Mouse (Mus musculus) layer of hippocampus, adult 11-12 months (tissue): ENCODE measurements around the gene B3gnt3.
"Not testable (repeated sequence)": the region's sequence is repeated elsewhere in the genome, so short reads cannot be mapped to it uniquely, and the experiment has no call there.

Source experiments
- DNase-seq: peaks from one replicate; pipeline ENCODE4 v3.0.0; 2022; ENCODE audit warnings: low spot score

B3gnt3 gene

DNA sequence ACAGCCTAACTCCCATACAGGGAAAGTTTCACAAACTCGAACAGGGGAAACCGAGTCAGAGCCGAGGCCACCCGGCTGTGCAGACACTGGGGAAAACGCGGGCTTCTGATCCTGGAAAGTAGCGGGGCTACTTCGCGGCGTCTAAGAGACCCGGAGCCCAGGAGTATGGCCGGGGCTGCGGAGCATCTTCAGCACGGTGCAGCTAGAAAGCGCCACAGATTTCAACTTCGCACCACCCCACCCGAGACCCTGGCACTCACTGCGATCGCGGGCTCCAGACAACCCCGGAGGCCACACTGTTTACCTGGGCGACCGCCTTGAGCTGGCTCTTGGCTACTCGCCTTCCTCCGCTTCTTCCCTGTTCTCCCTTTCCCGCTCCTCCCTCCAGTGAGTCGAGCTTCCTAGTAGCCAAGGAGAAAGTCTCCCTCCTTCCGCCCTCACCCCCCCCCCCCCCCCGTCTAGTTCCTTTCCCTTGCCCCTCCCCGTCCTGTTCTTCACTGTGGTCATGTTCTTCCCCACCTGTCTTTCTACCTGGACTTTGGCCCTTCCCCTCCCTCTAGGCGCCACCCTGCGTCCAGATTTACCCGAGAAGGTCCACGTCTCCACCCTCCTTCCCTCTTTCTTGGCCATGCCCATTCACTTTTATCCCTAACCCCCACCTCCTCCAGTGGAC, at the start of gene B3gnt3:
Gene B3gnt3, minus strand, starts transcription at position 376 of the 673 bp plus-strand sequence.
- no peak for DNase-seq

DNA sequence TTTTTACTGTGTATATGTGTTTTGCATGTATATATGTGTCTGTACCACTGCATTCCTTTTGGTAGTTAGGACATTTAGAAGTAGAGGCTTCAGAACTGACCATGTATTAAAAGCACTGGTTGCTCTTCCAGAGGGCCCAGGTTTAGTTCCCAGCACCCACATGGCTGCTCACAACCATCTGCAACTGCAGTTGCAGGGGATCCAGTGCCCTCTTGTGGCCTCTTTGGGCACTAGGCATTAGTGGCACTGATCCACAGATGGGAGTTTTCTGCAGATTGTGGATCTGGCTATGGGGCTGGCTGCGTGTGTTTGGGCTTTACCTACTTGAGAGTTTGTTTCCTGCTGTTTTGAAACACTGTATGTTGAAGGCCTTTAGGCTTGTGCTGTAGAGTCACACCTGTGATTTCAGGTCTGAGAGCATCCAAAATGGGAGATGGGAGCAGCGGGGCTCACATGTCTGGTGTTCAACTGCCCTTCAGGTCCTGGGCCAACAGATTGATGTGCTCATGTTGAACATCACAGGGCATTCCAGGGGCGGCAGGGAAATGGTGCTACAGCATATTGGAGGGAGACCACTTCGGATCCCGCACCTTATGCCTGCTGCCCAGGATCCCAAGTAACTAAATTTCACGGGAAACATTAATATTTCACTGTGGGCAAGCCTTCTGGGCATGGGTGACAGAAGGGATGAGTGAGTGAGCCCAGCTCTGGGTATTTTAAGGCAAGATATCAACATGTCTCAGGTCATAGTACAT, 47.9 kb upstream of the B3gnt3 start:
- DNase-seq: not testable (repeated sequence)

DNA sequence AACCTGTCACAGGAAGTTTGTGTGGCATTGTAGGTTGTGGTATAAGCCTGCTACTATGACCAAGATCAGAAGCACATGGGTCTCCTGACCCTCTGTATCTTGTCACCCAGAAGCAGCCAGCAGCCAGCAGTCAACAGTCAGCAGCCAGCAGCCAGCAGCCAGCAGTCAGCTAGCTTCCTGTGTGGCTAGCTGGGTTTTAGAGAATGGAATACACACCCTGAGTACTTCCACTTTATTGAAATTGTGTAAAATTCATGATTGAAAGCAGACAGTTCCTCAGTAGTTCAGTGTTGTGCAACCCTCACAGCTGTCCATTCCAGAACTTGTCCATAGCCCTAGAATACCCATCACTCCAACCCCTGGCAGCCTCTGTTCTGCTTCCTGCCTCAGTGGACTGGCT, 45.5 kb upstream of the B3gnt3 start:
- not testable (repeated sequence) for DNase-seq

DNA sequence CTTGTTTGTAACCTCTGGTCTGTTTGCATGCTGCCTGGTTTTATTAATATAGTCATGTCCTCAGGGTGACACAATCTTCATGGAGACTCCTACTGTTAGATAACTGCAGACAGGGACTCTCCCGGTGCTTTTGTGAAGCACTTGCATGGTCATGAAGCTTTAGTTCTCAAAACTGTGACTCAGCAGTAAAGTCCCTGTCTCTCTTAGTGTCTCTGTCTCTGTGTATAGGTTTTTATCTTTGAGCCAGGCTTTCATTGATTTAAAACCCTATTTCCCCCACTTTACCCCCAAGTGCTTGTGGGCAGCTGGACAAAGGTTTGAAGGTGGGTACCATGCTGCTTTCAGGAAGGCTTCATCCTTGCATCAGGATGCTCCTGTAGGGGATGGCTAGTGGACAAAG, 43.7 kb upstream of the B3gnt3 start:
- no peak for DNase-seq

DNA sequence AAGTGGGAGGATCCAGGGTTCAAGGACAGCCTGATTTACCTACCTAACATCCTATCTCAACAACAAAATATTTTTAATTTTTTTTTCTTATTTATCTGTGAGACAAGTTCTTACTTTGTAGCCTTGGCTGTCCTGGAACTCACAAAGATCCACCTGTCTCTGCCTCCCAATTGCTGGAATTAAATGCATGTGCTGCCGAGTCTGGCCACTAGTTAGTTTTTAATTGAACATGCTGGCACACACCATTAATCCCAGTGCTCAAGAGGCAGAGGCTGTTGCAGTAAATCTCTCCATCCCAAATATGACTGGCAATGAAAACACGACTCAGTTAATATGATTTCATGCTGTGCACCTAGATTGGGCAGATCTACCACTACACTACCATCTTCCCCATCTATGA, 41.2 kb upstream of the B3gnt3 start:
- no peak for DNase-seq

DNA sequence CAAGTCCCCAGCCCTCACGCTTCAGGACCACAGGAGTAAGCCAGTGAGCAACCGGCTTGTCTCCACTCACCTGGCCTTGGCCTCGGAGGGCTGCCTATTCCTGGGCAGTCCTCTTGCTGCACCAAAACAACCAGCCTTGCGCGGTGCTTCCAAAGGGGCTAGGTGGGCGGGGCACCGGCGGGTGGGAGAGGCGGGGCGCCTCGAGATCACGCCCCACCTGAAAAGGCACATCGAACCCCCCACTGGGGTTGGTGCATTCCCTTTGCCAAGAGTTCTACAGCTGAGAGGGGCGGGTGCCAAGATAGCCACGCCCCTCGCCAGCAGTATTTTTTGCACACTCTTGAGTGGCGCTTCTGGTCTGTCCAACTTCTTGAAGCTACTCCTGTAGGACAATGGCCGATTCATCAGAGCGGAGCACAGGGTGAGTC, 40.1 kb upstream of the B3gnt3 start:
- no peak for DNase-seq

DNA sequence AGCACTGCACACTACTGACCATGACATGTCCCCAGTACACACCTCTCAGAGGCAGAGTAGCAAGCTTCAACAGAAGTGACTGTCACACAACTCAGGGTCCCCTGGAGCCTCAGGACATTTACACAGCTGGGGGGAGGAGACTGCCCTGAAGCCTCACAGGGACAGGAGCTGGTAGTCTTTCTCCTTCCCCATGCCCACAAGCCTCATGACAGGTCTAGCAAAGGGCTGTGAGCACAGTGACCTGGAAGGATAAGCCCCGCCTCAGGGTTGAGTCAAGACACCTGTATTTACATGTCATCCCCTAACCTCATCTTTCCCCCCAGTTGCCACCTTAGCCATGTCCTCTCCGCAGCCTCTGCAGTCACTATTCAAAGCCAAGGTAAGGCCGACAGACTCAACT, 39.6 kb upstream of the B3gnt3 start:
- no peak for DNase-seq

DNA sequence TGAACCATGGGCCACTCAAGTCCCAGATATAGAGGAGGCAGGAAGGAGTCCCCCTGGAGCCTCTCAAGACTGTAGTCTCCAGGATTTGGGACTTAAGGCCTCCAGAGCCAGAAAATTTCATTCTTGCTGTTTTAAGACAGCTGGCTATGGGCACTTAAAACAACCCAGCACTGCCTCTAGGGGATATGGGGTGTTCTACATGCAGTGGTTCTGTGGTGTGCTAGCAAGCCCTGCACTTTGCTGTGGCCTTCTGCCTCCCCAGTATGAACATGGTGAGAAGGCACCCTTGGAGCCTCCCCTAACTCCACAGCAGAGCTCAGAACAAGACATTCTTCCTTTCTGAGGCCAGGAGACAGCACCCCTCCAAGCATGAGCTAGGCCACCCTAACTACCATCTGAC, 36.7 kb upstream of the B3gnt3 start:
- not testable (repeated sequence) for DNase-seq

DNA sequence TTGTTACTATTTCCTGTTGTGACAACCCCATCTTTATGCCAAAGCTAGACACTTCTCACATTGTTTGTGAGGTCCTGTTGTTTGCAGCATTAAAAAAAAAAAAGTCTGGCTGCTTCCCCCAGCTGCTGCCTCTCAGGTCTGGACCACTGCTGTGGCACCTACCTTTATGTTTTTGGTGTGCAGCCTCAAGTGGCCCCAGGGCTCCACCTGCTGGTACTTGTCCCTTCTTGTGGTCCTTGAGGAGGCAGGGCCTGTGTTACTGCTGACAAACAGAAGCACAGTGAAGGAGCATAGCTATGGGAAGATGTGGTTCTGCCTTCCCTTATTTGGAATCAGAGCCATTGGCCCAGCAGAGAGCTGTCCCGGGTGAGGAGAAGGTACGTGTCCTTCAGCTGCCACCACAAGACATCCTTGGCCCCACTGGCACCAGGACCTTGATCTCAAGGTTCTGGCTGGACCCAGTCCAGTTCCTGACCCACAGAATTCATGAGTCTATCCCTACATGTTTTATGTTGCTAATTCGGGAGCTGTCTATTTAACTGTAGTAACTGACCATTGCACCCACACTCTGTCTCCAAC, 30.2 kb upstream of the B3gnt3 start:
- DNase-seq: peak; percentile 77

DNA sequence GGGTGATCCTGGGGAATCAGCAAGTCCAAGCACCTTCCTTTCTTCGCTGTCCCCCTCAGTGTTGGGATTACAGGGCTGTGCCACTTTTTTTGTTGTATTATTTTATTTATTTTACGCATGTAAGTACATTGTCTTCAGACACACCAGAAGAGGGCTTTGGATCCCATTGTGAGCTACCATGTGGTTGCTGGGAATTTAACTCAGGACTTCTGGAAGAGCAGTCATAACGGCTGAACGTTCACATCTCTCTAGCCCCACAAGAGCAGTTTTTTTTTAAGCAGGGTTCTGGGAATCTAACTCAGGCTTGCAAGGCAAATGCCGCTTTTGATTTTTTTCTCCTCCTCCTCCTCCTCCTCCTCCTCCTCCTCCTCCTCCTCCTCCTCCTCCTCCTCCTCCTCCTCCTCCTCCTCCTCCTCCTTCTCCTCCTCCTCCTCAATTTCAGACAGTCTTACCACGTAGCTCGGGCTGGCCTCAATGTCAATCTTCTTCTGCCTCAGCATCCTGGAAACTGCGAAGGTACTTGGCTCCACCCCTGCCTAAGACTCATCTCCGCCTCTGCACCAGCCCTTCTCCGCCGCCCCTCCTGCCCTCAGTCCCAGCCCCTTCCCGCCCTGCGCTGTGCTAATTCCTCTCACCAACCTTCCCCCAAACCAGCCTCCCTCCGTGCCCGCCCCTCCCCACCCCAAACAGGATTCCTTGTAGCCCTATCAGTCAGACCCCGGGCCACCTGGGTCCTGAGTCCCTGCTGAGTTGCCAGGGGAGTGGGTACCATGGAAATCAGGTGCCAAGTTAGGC, 27.4 kb upstream of the B3gnt3 start:
- peak; percentile 9 for DNase-seq

DNA sequence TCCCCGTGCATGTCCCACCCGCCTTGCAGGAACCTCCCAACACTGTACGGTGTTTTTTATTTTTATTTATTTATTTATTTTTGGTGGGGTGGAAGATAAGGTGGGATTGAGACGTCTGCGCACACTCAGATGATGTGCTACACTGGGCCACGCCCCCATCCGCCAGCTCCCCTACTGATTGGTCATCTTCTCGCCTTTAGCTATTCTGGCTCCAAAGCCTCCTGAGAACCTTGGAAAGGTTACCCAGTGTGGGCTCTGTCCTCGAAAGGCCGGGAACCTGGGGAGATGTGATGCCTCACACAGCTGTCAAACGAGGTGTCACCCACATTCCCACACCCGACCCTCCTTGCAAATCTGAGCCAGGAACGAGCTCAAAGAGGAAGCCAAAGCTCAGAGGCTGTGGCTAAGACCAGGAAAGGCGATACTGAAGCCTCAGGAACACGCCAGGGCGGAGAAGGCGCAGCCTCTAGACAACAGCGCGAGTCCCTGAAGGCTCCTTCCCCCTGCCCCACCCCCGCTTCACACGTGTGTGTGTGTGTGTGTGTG, 26.7 kb upstream of the B3gnt3 start:
- no peak for DNase-seq

DNA sequence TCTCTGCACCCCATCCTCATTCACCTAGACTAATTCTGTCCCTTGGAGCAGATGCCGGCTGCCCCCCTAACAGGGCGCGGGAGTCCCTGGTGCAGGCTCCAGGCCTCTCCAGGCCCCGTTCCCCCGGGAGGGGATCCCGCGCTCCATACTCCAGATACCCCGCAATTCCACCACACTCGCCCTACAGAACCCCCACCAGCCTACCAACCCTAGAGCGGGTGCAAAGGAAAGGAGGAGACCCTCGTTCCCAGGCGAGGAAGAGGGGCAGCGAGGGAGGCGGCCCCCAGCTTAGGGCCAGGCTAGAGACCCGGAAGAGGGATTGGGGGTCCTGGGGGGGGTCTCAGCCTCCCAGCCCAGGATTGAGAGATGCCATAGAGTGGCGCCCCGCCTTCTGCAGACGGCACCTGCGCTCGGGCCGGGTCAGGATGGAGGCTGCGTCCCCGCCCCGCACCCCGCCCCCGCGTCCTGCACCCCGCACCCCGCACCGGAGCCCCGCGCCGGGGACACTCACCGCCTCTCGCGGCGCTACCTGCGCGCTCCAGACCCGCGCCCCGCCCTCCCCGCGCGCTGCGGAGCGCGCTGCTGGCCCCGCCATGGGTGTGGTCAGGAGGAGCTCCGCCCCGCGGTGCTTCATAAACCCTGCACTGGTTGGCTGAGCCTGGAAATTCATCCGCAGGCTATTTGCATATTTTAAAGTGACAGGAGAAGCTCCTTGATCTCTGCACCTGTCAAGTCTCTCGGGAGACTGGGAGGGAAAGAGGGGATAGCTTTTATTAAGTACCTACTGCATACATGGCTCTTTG, 23.7 kb upstream of the B3gnt3 start, which contains the start of gene Fcho1:
Gene Fcho1, minus strand, starts transcription at position 595 of the 803 bp plus-strand sequence.
- DNase-seq: peak; percentile 88

DNA sequence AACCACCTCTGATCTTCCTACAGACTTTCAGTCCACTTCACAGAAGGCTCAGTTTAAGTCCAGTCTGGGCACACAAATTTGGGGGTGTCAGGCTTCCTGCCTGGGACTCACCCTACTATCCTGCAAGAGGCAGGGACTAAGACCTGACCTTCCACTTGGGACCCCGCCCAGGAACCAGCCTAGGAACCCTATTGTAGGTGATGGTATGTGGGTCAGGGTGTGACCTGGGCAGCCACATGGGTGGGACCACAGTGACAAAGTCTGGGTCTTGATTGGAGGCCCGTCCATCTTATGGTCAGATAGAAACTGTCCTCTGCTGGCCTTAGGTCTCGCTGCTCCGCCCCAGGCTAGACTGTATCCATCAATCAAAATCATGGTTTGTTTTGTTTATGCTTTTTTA, 22.8 kb upstream of the B3gnt3 start:
- no peak for DNase-seq

DNA sequence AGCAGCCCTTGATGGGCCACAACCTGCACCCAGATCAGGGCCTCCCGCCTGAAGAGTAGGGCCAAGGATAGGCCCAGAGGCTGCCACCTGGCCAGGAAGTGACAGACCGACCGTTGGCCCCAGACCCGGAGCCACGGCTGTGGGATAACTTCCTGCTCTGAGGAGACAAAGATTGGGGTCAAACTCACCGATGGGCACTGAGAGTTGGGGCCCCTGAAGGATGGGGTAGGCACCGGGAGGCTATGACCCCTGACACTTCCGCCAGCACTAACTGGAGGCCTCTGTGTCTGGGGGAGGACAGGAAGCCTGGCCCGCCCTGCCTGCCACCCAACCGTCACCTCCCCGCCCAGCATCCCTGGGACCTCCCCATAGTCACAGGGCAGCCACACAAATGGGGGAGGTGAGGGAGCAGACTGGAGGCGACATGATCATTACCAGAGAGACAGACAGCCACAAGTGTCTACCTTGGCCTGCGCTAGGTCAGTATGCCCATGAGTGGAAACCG, 21.5 kb upstream of the B3gnt3 start:
- no peak for DNase-seq

DNA sequence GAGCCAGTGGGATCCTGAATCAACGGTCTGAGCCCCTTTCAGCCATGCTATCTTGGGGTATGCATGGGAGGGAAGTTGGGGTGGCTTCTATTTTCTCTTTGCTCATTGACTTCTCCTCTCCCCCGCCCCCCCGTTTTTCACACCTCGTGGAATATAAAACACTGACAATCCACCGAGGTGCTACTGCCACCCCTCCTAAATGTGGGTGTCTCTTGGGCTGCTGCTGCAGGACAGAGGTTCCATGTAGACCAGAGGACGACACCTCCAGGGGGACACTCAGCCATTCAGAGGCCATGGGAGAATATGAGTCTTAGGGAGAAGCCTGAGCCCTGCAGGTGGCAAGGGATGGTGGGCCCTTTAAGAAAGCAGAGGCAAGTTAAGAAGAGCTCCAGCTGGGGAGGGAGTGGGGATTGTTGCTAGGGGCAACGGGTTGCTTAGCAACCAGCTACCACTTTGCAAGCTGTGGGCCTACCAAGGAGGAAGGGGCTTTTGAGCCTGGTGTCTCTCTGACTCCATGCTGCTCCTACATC, 18.4 kb upstream of the B3gnt3 start:
- DNase-seq: peak; percentile 70

DNA sequence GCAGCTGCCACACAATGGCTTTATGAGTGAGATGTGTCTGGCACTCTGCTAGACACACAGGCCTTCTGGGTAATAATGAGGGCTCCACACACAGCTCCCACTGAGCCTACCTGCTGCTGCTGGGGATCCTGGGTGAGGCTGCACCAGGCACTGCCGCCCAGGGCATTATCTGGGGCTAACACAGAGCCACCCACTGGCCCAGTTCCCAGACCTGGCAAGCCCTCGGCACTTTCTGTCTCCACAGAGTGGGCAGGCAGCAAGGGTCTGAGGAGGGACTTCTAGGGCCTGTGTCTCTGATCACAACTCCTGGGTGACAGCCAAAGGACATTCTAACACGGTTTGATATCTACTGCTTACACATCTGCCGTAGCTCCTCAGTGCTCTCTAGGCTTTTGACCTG, 17.6 kb upstream of the B3gnt3 start:
- DNase-seq: peak; percentile 69

DNA sequence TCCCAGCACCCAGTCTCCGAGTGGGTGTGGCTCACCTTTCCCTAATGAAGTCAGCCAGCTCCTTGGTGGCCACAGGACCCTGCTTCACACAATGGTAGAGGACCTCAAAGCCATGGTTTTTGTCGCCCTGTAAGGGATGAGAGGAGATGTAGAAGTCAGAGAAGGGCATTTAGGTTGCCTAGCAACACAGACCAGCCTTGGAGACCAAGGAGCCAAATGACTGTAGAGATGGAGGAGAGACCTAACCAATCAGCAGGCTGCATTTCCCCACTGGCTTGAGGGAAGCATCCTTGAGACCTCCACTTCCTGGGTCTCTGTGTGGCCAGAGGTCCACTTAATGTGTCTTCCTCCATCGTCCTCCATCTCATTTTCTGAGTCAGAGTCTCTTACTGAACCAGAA, 16.7 kb upstream of the B3gnt3 start:
- DNase-seq: no peak

DNA sequence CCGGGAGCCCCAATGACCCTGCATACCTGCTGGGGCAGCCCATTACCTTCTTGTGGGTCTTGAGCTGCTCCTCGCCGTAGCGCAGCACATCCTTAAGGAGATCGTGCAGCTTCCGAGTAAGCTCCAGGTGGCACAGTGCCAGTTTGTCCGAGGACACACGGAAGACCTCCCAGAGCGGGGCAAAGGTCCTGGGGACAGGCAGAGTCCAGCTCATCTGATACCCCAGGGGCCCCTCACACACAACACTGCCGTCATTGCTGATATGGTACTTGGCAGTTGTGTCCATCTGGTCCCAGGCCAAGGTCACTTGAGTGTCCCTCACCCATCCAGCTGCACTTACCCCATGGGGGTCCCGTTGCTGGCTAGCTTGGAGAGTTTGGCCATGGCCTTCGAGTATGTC, 15.5 kb upstream of the B3gnt3 start:
- DNase-seq: no peak

DNA sequence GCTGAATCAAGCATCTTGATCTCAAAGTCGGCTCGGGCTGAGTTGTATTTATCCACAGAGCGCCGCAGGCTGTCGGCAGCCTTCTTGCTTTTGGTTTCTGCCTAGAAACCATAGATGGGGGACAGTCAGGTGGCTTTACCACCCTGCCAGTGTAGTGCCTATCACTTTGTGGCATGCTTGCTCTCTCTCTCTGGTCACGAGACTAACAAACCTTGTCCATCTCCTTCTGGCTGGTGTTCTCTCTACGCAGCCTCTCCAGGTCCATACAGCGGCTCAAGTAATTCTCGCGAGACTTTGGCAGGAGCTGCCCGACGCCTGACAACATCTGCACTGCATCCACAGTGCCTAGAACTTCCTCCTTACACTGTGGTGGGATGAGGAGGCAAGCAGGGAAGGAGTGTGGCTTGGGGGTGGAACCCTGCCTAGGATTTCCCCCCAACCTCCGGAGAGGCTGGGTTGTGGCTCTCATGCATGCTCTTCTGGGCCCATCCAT, 15.0 kb upstream of the B3gnt3 start:
- no peak for DNase-seq

DNA sequence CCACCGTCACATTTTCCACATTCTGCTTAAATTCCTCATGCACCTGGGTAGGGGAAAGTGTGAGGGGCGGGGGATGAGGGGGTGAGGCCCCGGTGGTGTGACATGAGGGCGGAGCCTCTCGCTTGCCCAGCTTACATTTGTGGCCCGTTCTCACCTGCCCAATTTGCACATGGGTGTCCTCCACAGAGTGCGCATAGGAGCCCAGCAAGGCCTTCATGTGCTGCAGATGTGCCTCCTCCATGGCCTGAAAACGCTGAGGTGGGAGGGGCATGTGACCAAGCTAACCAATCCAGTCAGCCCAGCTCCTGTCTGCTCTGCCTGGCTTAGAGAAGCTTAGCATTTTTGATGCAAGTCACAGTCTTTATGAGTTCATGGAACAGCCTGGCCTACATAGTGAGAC, 13.9 kb upstream of the B3gnt3 start:
- DNase-seq: no peak

DNA sequence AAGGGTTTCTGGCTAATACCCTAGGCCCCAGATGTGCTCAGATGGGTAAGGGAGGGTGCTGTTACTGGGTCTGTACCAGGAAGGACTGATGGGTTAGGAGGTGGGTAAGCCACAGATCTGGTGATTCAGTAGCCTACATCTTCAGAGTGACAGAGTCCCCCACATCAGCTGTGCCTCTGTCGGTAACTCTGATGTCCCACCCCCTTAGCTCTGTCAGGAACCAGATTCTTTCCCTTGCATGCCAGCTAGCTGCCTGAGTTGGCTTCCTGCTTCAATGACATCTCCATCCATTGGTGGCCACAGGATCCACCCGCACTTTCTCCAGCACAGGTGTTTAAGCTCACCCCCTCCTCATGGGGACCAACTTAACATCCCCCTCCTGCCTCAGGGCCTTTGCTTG, 10.0 kb upstream of the B3gnt3 start:
- no peak for DNase-seq
